Mouse (Mus musculus) cerebellum, adult 8-10 months (tissue): Measurements from ENCODE around the gene Rai14.

ENCODE experiments used
- DNase-seq: peaks from one replicate; pipeline ENCODE4 v3.0.0; 2022

Rai14 gene

GRCm38 (mm10) chr15:10720188-10720587 lies 5.8 kb upstream of the Rai14 start:
- no peak for DNase-seq

GRCm38 (mm10) chr15:10719511-10719910 lies 5.1 kb upstream of the Rai14 start:
- DNase-seq, result no peak

GRCm38 (mm10) chr15:10718763-10719162 lies 4.3 kb upstream of the Rai14 start:
- DNase-seq, result no peak

- no peak for DNase-seq
These were observed 2.9 kb upstream of the Rai14 start for GRCm38 (mm10) chr15:10717284-10717683.

- no peak for DNase-seq
These were observed 1.5 kb upstream of the Rai14 start for GRCm38 (mm10) chr15:10715966-10716365.

GRCm38 (mm10) chr15:10715139-10715505 lies 698 bp upstream of the Rai14 start:
- no peak for DNase-seq

- peak; percentile 2 for DNase-seq
These were observed 653 bp downstream of the Rai14 start for GRCm38 (mm10) chr15:10713626-10714316.

- DNase-seq, result no peak
These were observed 1.2 kb downstream of the Rai14 start for GRCm38 (mm10) chr15:10713181-10713625.

GRCm38 (mm10) chr15:10712288-10712687 lies 2.1 kb downstream of the Rai14 start:
- DNase-seq, result no peak

GRCm38 (mm10) chr15:10711231-10711630 lies 3.2 kb downstream of the Rai14 start:
- DNase-seq, result no peak

- no peak for DNase-seq
These were observed 5.7 kb downstream of the Rai14 start for GRCm38 (mm10) chr15:10708591-10709272.

GRCm38 (mm10) chr15:10707109-10707508 lies 7.3 kb downstream of the Rai14 start:
- DNase-seq, result no peak

GRCm38 (mm10) chr15:10706414-10706813 lies 8.0 kb downstream of the Rai14 start:
- DNase-seq, result no peak

GRCm38 (mm10) chr15:10705752-10706151 lies 8.7 kb downstream of the Rai14 start:
- DNase-seq, result no peak

GRCm38 (mm10) chr15:10704328-10704727 lies 10.1 kb downstream of the Rai14 start:
- DNase-seq, result no peak

- DNase-seq, result no peak
These were observed 12.9 kb downstream of the Rai14 start for GRCm38 (mm10) chr15:10701571-10701970.

GRCm38 (mm10) chr15:10700891-10701466 lies 13.4 kb downstream of the Rai14 start:
- DNase-seq, result no peak

- DNase-seq, result no peak
These were observed 17.8 kb downstream of the Rai14 start for GRCm38 (mm10) chr15:10696478-10697234.

GRCm38 (mm10) chr15:10692627-10693026 lies 21.8 kb downstream of the Rai14 start:
- no peak for DNase-seq

- DNase-seq, result no peak
These were observed 22.9 kb downstream of the Rai14 start for GRCm38 (mm10) chr15:10691481-10691880.

- no peak for DNase-seq
These were observed 23.5 kb downstream of the Rai14 start for GRCm38 (mm10) chr15:10690973-10691372.

GRCm38 (mm10) chr15:10690219-10690618 lies 24.2 kb downstream of the Rai14 start:
- DNase-seq, result no peak

- DNase-seq, result no peak
These were observed 25.1 kb downstream of the Rai14 start for GRCm38 (mm10) chr15:10689304-10689703.
